Mouse (Mus musculus) left cerebral cortex, adult 2 months (tissue): Measurements from ENCODE around the gene Gm49383. TPM values are rescaled to one million over a fixed set of nuclear protein-coding genes. Genes with fewer than 3 reads are reported as not detected.

ENCODE experiments used
- DNase-seq, 2 experiments: peaks; one replicate each; pipeline ENCODE4 v3.0.0; 2021 to 2022; ENCODE audit warnings: low spot score in 2 of 2, mixed read lengths in 1 of 2; ENCODE audit errors: extremely low spot score in 1 of 2
- H3K27ac ChIP-seq: fragments of 200-600 bp; 2 replicates; pipeline ENCODE4 v1.8.1; 2022
- H3K4me3 ChIP-seq: fragments of 200-600 bp; 2 replicates; pipeline ENCODE4 v1.8.1; 2022
- CTCF ChIP-seq: fragments of 200-600 bp; IDR thresholded peaks from 2 replicates; pipeline ENCODE4 v1.8.1; 2022; ENCODE audit warnings: antibody characterized with exemption, mild to moderate bottlenecking, moderate library complexity
- intact Hi-C: fragments of 180-260 bp; cut with DNase I; formaldehyde crosslinking; loops from one replicate; pipeline ENCODE4 v1.15.1; 2025
- long read RNA-seq, 2 experiments: library from polyadenylated mRNA; stranded (forward); transcript quantifications; one replicate each; pipeline ENCODE4 v2.0.0; 2021; ENCODE audit warnings: borderline mapping rate in 2 of 2
- total RNA-seq, 2 experiments: library from RNA; stranded (reverse); gene quantifications; 2 replicates each; pipeline ENCODE4 v1.2.3; 2021

The Gm49383 gene
- 1 to 10 TPM; 4.8 to 6.1 TPM for total RNA-seq
- long read RNA-seq, experiment 1, result 0 reads
- long read RNA-seq, experiment 2, result 0 reads

- no peak; the same call in 1 of the 2 replicates for TF ChIP-seq CTCF
- intact Hi-C loops, result loop anchor here (1.0 to 5.0 kb wide), 3 partner anchors 37 to 100 kb away; partner anchors contain the start of genes Klhdc1, Klhdc2 and Rps29
- Histone ChIP-seq H3K27ac (peak within 1 kb of the TSS; percentile 96), H3K4me3 (peak within 1 kb of the TSS; percentile 93)
- DNase-seq, result peak; percentile 72 to 74
Observed at GRCm38 (mm10) chr12:69196444-69197377, at the start of gene Gm49383. Gene Gm49383 (minus strand): TSS chr12:69197104.

DNA sequence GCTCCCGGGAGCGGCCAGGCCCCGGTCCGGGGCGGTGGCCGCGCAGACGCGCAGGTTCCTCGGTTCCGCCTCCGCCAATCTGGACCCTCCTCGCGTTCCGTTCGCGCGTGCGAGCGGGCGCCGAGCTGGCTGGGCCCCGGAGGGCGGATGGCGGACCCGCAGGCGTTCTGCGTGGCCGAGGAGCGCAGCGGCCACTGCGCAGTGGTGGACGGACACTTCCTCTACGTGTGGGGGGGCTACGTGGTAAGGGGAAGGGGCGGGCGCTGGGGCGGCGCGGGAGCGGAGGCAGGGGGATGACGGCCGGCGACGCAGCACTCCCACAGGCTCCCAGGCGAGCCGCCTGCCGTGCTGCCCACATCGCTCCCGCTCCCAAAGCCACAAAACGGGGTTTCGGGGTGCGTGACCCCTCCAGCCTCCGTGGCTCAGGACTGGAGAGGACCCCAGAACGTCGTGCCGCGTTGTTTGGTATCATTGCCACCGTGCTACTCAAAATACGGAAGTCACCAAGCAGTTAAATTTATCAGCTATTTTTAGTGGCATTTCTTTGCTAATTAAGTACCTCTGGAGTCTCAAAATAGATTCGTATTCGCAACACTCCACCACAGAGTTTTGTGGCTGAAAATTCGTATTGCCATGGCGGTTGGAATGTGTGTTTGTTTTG lies 45.0 kb upstream of the Gm49383 start:
- intact Hi-C loops, result loop anchor here (2.0 to 5.0 kb wide), 2 partner anchors 45 to 55 kb away; partner anchors contain the start of genes Dnaaf2, Gm49383 and Klhdc2
- TF ChIP-seq CTCF, result no peak
- Histone ChIP-seq H3K4me3 (peak overlapping the region; percentile 61), H3K27ac (peak overlapping the region; percentile 97)
- DNase-seq, result peak; percentile 77 to 80

DNA sequence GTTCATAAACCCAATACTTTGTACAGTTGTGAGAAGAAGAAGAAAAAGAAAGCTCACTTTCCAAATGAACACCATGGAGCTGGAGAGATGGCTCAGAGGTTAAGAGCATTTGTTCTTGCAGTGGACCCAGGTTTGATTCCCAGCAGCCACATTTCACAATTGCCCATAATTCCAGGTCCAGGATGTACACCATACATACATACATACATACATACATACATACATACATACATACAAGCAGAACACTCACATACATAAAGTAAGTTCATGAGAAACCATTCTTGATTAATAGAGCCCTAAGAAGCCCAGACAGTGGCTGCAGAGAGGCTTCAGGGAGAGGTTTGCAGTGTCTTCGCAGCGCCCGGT lies 44.5 kb upstream of the Gm49383 start:
- DNase-seq, result no peak
- no peak for TF ChIP-seq CTCF
- intact Hi-C loops, result loop anchor here (2.0 to 5.0 kb wide), 2 partner anchors 44 to 55 kb away; partner anchors contain the start of genes Dnaaf2, Gm49383 and Klhdc2
- Histone ChIP-seq H3K4me3 (peak overlapping the region; percentile 61), H3K27ac (peak overlapping the region; percentile 97)

- Histone ChIP-seq H3K4me3 (peak within 1 kb of the TSS; percentile 61), H3K27ac (peak within 1 kb of the TSS; percentile 97)
- intact Hi-C loops, result loop anchor here (2.0 to 5.0 kb wide), 2 partner anchors 44 to 56 kb away; partner anchors contain the start of genes Dnaaf2, Gm49383 and Klhdc2
- DNase-seq, result no peak
- no peak for TF ChIP-seq CTCF
Observed at GRCm38 (mm10) chr12:69240876-69241275, 44.0 kb upstream of the Gm49383 start, which contains the start of gene Klhdc1. Gene Klhdc1 (plus strand): TSS chr12:69241176.

- TF ChIP-seq CTCF, result peak; percentile 25; the same call in 1 of the 2 replicates
- no peak overlapping the region for H3K27ac ChIP-seq
Observed at GRCm38 (mm10) chr12:69238284-69238683, 41.4 kb upstream of the Gm49383 start.

DNA sequence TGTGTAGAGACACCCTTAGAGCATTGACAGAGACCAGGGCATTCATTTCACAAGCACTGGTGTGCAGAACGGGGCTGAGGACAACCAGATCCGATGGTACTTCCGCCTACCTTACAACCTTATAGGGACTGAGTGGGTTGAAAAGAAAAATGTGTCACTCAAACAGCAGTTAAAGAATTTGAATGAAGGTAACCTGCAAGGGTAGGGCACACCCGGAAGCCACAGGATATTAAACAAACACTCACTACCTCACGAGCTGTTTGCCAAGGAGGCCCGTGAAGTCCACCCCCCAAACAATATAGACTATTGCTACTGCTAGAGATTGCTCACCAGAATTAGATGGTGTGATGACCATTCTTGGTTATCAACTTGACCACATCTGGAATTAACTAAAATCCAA lies 38.9 kb upstream of the Gm49383 start:
- DNase-seq, result no peak
- intact Hi-C loops, result no loop called here
- Histone ChIP-seq H3K27ac (no peak overlapping the region), H3K4me3 (no peak overlapping the region)
- no peak for TF ChIP-seq CTCF

More at GRCm38 (mm10) chr12:69238284-69238683, 41.4 kb upstream of the Gm49383 start:
- DNase-seq, result no peak
- no peak overlapping the region for H3K4me3 ChIP-seq
- intact Hi-C loops, result no loop called here

GRCm38 (mm10) chr12:69229251-69229650 lies 32.3 kb upstream of the Gm49383 start:
- Histone ChIP-seq H3K27ac (no peak overlapping the region), H3K4me3 (no peak overlapping the region)
- no peak for DNase-seq
- TF ChIP-seq CTCF, result no peak; the same call in none of the 2 replicates
- intact Hi-C loops, result no loop called here

GRCm38 (mm10) chr12:69227776-69228466 lies 31.0 kb upstream of the Gm49383 start, which contains the start of gene Pole2:
Gene Pole2 (minus strand): TSS chr12:69228195.
- peak; percentile 82 for DNase-seq
- H3K27ac ChIP-seq, result no peak within 1 kb of the TSS
- H3K4me3 ChIP-seq, result peak within 1 kb of the TSS; percentile 80
- no peak for TF ChIP-seq CTCF
- intact Hi-C loops, result no loop called here

- TF ChIP-seq CTCF, result no peak
- no peak overlapping the region for H3K27ac ChIP-seq
- intact Hi-C loops, result no loop called here
- no peak for DNase-seq
- H3K4me3 ChIP-seq, result no peak overlapping the region
Observed at GRCm38 (mm10) chr12:69220613-69221277, 23.8 kb upstream of the Gm49383 start.

- H3K4me3 ChIP-seq, result no peak overlapping the region
- H3K27ac ChIP-seq, result no peak overlapping the region
- DNase-seq, result no peak
- intact Hi-C loops, result no loop called here
- TF ChIP-seq CTCF, result no peak
Observed at GRCm38 (mm10) chr12:69216587-69216986, 19.7 kb upstream of the Gm49383 start.
